Mouse (Mus musculus) stomach, postnatal 0 days (tissue): ENCODE results near the gene Ms4a4a.

Experiments used
- CTCF ChIP-seq: IDR thresholded peaks from 2 replicates; pipeline ENCODE4 v1.5.1; 2016; ENCODE audit warnings: antibody characterized with exemption, low read depth, mild to moderate bottlenecking, moderate library complexity
- EP300 ChIP-seq: optimal IDR thresholded peaks from 2 replicates; pipeline ENCODE3; 2016; ENCODE audit warnings: antibody characterized with exemption

DNA sequence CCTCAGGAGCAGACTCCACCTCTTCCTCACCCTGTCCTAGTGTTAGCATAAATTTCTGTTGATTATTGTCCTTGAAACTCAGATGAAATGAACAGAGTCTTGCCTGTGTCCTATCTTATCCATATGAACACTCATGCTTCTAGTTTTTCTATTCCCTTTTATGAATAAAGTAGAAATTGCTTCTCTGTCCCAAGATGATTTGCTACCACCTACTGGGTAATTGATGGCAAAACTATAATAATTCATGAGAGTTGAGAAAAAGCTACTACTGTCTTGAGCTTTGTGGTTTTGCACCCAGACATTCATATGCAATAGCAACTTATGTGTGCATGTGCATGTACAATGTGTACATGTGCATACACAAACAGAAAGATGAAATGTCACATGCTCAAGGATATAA lies 31.3 kb upstream of the Ms4a4a start:
- TF ChIP-seq CTCF (peak; percentile 52), EP300 (no peak)
